Comparison of ENCODE assay signal across 9 mouse cellular contexts in the genomic region with DNA sequence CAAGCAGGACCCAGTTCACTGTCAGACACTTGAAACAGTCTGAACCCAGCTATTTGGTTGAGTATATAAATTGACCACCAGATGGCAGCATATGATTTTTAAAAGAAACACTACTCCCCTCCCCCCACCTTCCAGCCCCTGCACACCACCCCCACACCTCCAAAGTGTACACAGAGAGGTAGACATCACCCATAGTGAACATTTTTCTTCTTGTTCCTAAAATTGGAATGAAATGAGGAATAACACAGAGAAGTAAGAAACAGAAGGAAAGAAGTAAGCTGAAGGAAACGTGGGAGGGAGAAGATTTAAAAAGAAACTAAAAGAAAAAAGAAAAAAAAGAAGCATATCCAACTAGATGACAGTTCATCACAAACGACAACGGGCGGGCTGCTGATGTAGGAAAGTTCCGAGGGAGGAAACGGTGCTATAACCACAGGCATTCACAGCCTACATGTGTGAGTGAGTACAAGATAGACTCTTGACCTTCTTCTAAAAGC.
DNase-seq lines count a peak whose midpoint lies in the region; ATAC-seq lines count a peak whose summit lies in the region.
"Had no signal": no experiment of that assay in that cellular context is flagged by ENCODE, and none has a peak within 500 bp of the region (broad histone marks: within the 10 kb centered on the region; RNA-seq: fewer than 3 reads in every experiment).

No protein-coding gene starts in this region.

- H3K4me2 ChIP-seq in neural tube, embryonic 15.5 days: no peak overlapping the region
- H3K4me2 ChIP-seq: heart, embryonic 13.5 days had no signal

- no peaks in the 10 kb centered on the region for H3K9me3 ChIP-seq in neural tube, embryonic 15.5 days (replicated peaks)
- H3K9me3 ChIP-seq: heart, embryonic 13.5 days had no signal

- intact Hi-C loops in left cerebral cortex, postnatal 36 days (cut with DNase I): loop anchor here (5.0 kb wide), 2 partner anchors 100 to 270 kb away; a partner anchor contains a TSS

- no peak overlapping the region for H3K9ac ChIP-seq in neural tube, embryonic 15.5 days (replicated peaks)
- H3K9ac ChIP-seq: heart, embryonic 13.5 days had no signal

- DNase-seq in adrenal gland, adult 2 months: peak; percentile 14
- no peak for DNase-seq in adrenal gland, adult 8-10 months
- DNase-seq in left cerebral cortex, adult 18-20 months (ENCODE audit: low spot score in 2 of 2): peak; percentile 13
- no peak for DNase-seq in left cerebral cortex, postnatal 36 days (ENCODE audit: low spot score in 2 of 2)
- peak; percentile 71 for DNase-seq in brain, adult 2 months (ENCODE audit: low read depth, low spot score)
- DNase-seq in layer of hippocampus, adult 9-11 months: no peak

- no peaks in the 10 kb centered on the region for H3K36me3 ChIP-seq in neural tube, embryonic 15.5 days
- H3K36me3 ChIP-seq: heart, embryonic 13.5 days had no signal

- H3K27me3 ChIP-seq in neural tube, embryonic 15.5 days (replicated peaks): no peaks in the 10 kb centered on the region
- H3K27me3 ChIP-seq: heart, embryonic 13.5 days had no signal

- no peaks in the 10 kb centered on the region for H3K4me1 ChIP-seq in neural tube, embryonic 15.5 days
- H3K4me1 ChIP-seq: heart, embryonic 13.5 days had no signal

- no peak overlapping the region for H3K4me3 ChIP-seq in neural tube, embryonic 15.5 days (replicated peaks)
- H3K4me3 ChIP-seq: heart, embryonic 13.5 days had no signal

- WGBS in neural tube, embryonic 15.5 days: 82% methylated on average over 6 of the region's 6 CpGs

- ATAC-seq in inflammation-experienced regulatory T-cells, adult 6 months: peak; percentile 94
- peak; percentile 68; the same call in 1 of the 2 replicates for ATAC-seq in neural tube, embryonic 15.5 days (ENCODE audit: low FRiP score)

- no peak overlapping the region for H3K27ac ChIP-seq in neural tube, embryonic 15.5 days (replicated peaks)
- H3K27ac ChIP-seq: heart, embryonic 13.5 days had no signal

Comparison
In these comparisons a context has a peak if more than half of its experiments do, and no peak if none do; other contexts are left out.
1. DNase-seq: peak in adrenal gland, adult 2 months (single experiment), left cerebral cortex, adult 18-20 months (2 of 2) and brain, adult 2 months (single experiment); none in adrenal gland, adult 8-10 months (single experiment), left cerebral cortex, postnatal 36 days (0 of 2) and layer of hippocampus, adult 9-11 months (single experiment).